In genomic region chr10:100073092-100073491, GRCm38 (mm10) we compare ENCODE assay signal across 17 mouse cellular contexts.
"Had no signal": no experiment of that assay in that cellular context is flagged by ENCODE, and none has a peak within 500 bp of the region (broad histone marks: within the 10 kb centered on the region; RNA-seq: fewer than 3 reads in every experiment).

No protein-coding gene starts in this region.

- H3K27me3 ChIP-seq: liver, embryonic 13.5 days; liver, embryonic 15.5 days; megakaryocyte, embryonic 14.5 days; midbrain, embryonic 13.5 days; midbrain, embryonic 15.5 days; neural tube, embryonic 12.5 days; stomach, embryonic 15.5 days had no signal

- H3K36me3 ChIP-seq: liver, embryonic 13.5 days; liver, embryonic 15.5 days; midbrain, embryonic 13.5 days; midbrain, embryonic 15.5 days; neural tube, embryonic 12.5 days; stomach, embryonic 15.5 days had no signal

- H3K4me3 ChIP-seq: liver, embryonic 13.5 days; liver, embryonic 15.5 days; megakaryocyte, embryonic 14.5 days; midbrain, embryonic 13.5 days; midbrain, embryonic 15.5 days; neural tube, embryonic 12.5 days; stomach, embryonic 15.5 days had no signal

- DNase-seq: liver, embryonic 13.5 days; liver, postnatal 0 days; lung, postnatal 10 days; right cerebral cortex, postnatal 14 days; thymus, adult 2 months; thymus, postnatal 25 days; thymus, postnatal 4 days had no signal

- H3K4me2 ChIP-seq: liver, embryonic 11.5 days; liver, embryonic 13.5 days; liver, embryonic 15.5 days; midbrain, embryonic 11.5 days; midbrain, embryonic 13.5 days; midbrain, embryonic 15.5 days; neural tube, embryonic 12.5 days; stomach, embryonic 15.5 days had no signal

- H3K27ac ChIP-seq: liver, embryonic 13.5 days; liver, embryonic 15.5 days; macrophage; midbrain, embryonic 13.5 days; midbrain, embryonic 15.5 days; neural tube, embryonic 12.5 days; stomach, embryonic 15.5 days; stomach, postnatal 0 days had no signal

- H3K9me3 ChIP-seq: liver, embryonic 13.5 days; liver, embryonic 15.5 days; megakaryocyte, embryonic 14.5 days; midbrain, embryonic 13.5 days; midbrain, embryonic 15.5 days; neural tube, embryonic 12.5 days; stomach, embryonic 15.5 days had no signal

- H3K9ac ChIP-seq: liver, embryonic 13.5 days; liver, embryonic 15.5 days; liver, postnatal 0 days; midbrain, embryonic 13.5 days; midbrain, embryonic 15.5 days; neural tube, embryonic 12.5 days; stomach, embryonic 15.5 days had no signal

- H3K4me1 ChIP-seq: liver, embryonic 13.5 days; liver, embryonic 15.5 days; megakaryocyte, embryonic 14.5 days; midbrain, embryonic 13.5 days; midbrain, embryonic 15.5 days; neural tube, embryonic 12.5 days; stomach, embryonic 15.5 days had no signal

- ATAC-seq: liver, postnatal 0 days; midbrain, embryonic 13.5 days; midbrain, embryonic 15.5 days had no signal
